Mouse (Mus musculus) liver, embryonic 14.5 days (tissue): ENCODE measurements around the gene Mras. TPM values are rescaled to one million over a fixed set of nuclear protein-coding genes. Genes with fewer than 3 reads are reported as not detected.

Experiments used
- ATAC-seq: fragments of 200-750 bp; cut with Nextera tagmentation; 2 replicates; pipeline ENCODE4 v1.8.0; 2017; ENCODE audit warnings: moderate number of reproducible peaks, mild to moderate bottlenecking, moderate library complexity; ENCODE audit not compliant: insufficient read depth
- DNase-seq, 3 experiments: peaks; one replicate each; pipeline ENCODE4 v3.0.0-alpha.2; 2012 to 2013; ENCODE audit warnings: low read depth in 3 of 3, low spot score in 3 of 3
- H3K27ac ChIP-seq: fragments of 300-500 bp; sonication (generic); 2 replicates; pipeline ENCODE4 v1.5.1; 2014; ENCODE audit warnings: moderate library complexity, mild to moderate bottlenecking, control low read depth, inconsistent platforms
- H3K27me3 ChIP-seq: fragments of 300-500 bp; sonication (generic); 2 replicates; pipeline ENCODE4 v1.6.1; 2014; ENCODE audit warnings: mild to moderate bottlenecking, low read length, moderate library complexity; ENCODE audit not compliant: control insufficient read depth, insufficient read depth
- H3K36me3 ChIP-seq: fragments of 300-500 bp; sonication (generic); replicated peaks from 2 replicates; pipeline ENCODE4 v1.6.1; 2014; ENCODE audit warnings: low read depth; ENCODE audit not compliant: control insufficient read depth, insufficient read depth
- H3K4me1 ChIP-seq, 2 experiments: fragments of 200-500 bp in 1 of 2; fragments of 300-500 bp in 1 of 2; sonication (generic) in 1 of 2; replicated peaks; 2 replicates each; pipeline ENCODE4 v1.6.1; 2012 to 2014; ENCODE audit warnings: antibody characterized with exemption in 1 of 2, inconsistent platforms in 1 of 2, low read length in 1 of 2; ENCODE audit not compliant: control insufficient read depth in 2 of 2, insufficient read depth in 2 of 2
- H3K4me2 ChIP-seq: fragments of 300-500 bp; sonication (generic); 2 replicates; pipeline ENCODE4 v1.6.1; 2014; ENCODE audit warnings: low read depth, mild to moderate bottlenecking, control low read depth, moderate library complexity
- H3K4me3 ChIP-seq, 2 experiments: fragments of 200-500 bp in 1 of 2; fragments of 300-500 bp in 1 of 2; sonication (generic) in 1 of 2; 2 replicates each; pipeline ENCODE4 v1.5.1; 2012 to 2014; ENCODE audit warnings: low read depth in 2 of 2, low read length in 2 of 2, mild to moderate bottlenecking in 2 of 2, control low read depth in 1 of 2, inconsistent platforms in 1 of 2, moderate library complexity in 1 of 2; ENCODE audit not compliant: insufficient read depth in 1 of 2
- H3K9ac ChIP-seq: fragments of 300-500 bp; sonication (generic); replicated peaks from 2 replicates; pipeline ENCODE4 v1.6.1; 2014; ENCODE audit warnings: mild to moderate bottlenecking, control low read depth, moderate library complexity
- H3K9me3 ChIP-seq: fragments of 300-500 bp; sonication (generic); 2 replicates; pipeline ENCODE4 v1.6.1; 2016; ENCODE audit warnings: low read length, mixed read lengths; ENCODE audit not compliant: control insufficient read depth
- CTCF ChIP-seq: IDR thresholded peaks from 2 replicates; pipeline ENCODE4 v1.5.1; 2016; ENCODE audit warnings: antibody characterized with exemption, low read depth, control low read depth
- EP300 ChIP-seq: IDR thresholded peaks from 2 replicates; pipeline ENCODE4 v1.6.1; 2016; ENCODE audit warnings: antibody characterized with exemption, low read depth
- WGBS: fragments of 180-500 bp; shearing (Covaris S2); extraction: QIAGEN DNeasy Blood & Tissue Kit; methylation state at CpG from one replicate; pipeline ENCODE4 v1.1.7; 2014; ENCODE audit not compliant: insufficient replicate concordance; 5-methylcytosine and 5-hydroxymethylcytosine counted together
- polyA plus RNA-seq, 2 experiments: library from polyadenylated mRNA; depleted of rRNA in 1 of 2; stranded (reverse) in 1 of 2; unstranded in 1 of 2; fragments of >200 nt; fragmentation: Nextera tagmentation in 1 of 2; extraction: Ambion mirVana in 1 of 2; gene quantifications; 2 replicates each; pipeline versions ENCODE4 v1.2.1 to v1.2.3; 2012 to 2014

The Mras gene
- polyA plus RNA-seq, 2 experiments, result 2.7 to 3.5 TPM

DNA sequence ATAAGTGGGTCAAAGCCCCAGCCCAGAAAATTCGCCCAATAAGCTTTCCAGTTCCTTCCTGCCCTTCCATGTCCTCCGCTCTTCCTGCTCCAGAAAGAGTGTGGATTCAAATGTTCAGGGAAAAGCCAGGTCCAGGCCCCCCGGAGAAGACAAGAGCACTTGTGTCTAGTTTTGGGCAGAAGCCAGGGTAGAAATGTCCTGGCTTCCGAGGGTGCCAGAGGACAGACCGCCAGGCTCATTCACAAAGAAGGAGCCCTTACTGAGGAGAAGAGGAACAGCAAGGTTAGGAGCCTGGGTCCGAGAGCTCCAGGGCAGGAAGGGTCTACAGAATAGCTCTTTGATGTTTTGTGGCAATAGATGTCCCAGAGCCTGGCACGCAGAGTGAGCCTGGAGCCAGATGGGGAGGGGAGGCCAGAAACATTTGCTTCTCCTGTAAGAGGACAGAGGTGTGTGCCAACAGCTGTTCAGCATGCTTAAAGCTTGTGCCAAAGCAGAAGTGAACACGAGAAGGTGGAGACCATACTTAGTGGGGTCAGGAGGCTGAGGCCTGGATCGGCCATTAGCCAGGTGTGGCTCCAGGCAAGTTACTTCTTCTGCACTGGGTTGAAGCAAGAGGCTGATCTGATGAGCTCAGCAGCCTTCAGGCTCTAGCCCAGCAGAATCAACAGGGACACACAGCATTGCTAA is 35.8 kb downstream of the Mras start:
- WGBS, result 59% methylated on average over 9 of the region's 9 CpGs
- DNase-seq, result no peak

GRCm38 (mm10) chr9:99400781-99401180 is 36.4 kb downstream of the Mras start:
- H3K9me3 ChIP-seq, result no peaks in the 10 kb centered on the region
- H3K36me3 ChIP-seq, result no peaks in the 10 kb centered on the region
- H3K27me3 ChIP-seq, result no peaks in the 10 kb centered on the region
- no peak overlapping the region for H3K27ac ChIP-seq
- no peak overlapping the region for H3K9ac ChIP-seq
- DNase-seq (no peak), ATAC-seq (no peak)
- H3K4me2 ChIP-seq, result no peak overlapping the region
- no peaks in the 10 kb centered on the region for H3K4me1 ChIP-seq
- no peak overlapping the region for H3K4me3 ChIP-seq
- WGBS, result 50% methylated on average over 6 of the region's 6 CpGs
- TF ChIP-seq CTCF (no peak), EP300 (no peak)

More for the DNA sequence above, 35.8 kb downstream of the Mras start:
- Histone ChIP-seq H3K27ac (no peak overlapping the region), H3K36me3 (no peaks in the 10 kb centered on the region), H3K4me2 (no peak overlapping the region), H3K9me3 (no peaks in the 10 kb centered on the region), H3K4me3 (no peak overlapping the region), H3K4me1 (no peaks in the 10 kb centered on the region), H3K9ac (no peak overlapping the region), H3K27me3 (no peaks in the 10 kb centered on the region)
- TF ChIP-seq EP300 (no peak), CTCF (no peak)
- ATAC-seq, result no peak

- ATAC-seq, result no peak
- 59% methylated on average over 13 of the region's 13 CpGs for WGBS
Observed at GRCm38 (mm10) chr9:99397056-99397815, 39.9 kb downstream of the Mras start.

GRCm38 (mm10) chr9:99394366-99394765 is 42.8 kb downstream of the Mras start:
- Histone ChIP-seq H3K27ac (no peak overlapping the region), H3K9me3 (no peaks in the 10 kb centered on the region), H3K9ac (no peak overlapping the region), H3K4me1 (peaks cover 0 to 5% of the 10 kb centered on the region in 2 experiments; a peak in 2 of 4 replicates), H3K27me3 (no peaks in the 10 kb centered on the region), H3K4me3 (no peak overlapping the region), H3K36me3 (no peaks in the 10 kb centered on the region), H3K4me2 (no peak overlapping the region)
- ATAC-seq (no peak), DNase-seq (no peak)
- WGBS, result 76% methylated on average over 11 of the region's 11 CpGs
- TF ChIP-seq CTCF (no peak), EP300 (no peak)

More at GRCm38 (mm10) chr9:99397056-99397815, 39.9 kb downstream of the Mras start:
- H3K27me3 ChIP-seq, result no peaks in the 10 kb centered on the region
- no peak for TF ChIP-seq EP300
- TF ChIP-seq CTCF, result no peak
- H3K9me3 ChIP-seq, result no peaks in the 10 kb centered on the region
- no peaks in the 10 kb centered on the region for H3K36me3 ChIP-seq
- H3K9ac ChIP-seq, result no peak overlapping the region
- peaks cover 0 to 1% of the 10 kb centered on the region in 2 experiments; a peak in 1 of 4 replicates for H3K4me1 ChIP-seq
- no peak overlapping the region for H3K4me3 ChIP-seq
- no peak for DNase-seq
- no peak overlapping the region for H3K27ac ChIP-seq
- H3K4me2 ChIP-seq, result no peak overlapping the region

GRCm38 (mm10) chr9:99393146-99393545 is 44.0 kb downstream of the Mras start:
- no peak overlapping the region for H3K27ac ChIP-seq

More at GRCm38 (mm10) chr9:99393146-99393545, 44.0 kb downstream of the Mras start:
- WGBS, result 64% methylated on average over 8 of the region's 8 CpGs
- no peaks in the 10 kb centered on the region for H3K27me3 ChIP-seq
- H3K9me3 ChIP-seq, result no peaks in the 10 kb centered on the region
- no peaks in the 10 kb centered on the region for H3K36me3 ChIP-seq
- no peak for ATAC-seq
- H3K4me3 ChIP-seq, result no peak overlapping the region
- no peak overlapping the region for H3K9ac ChIP-seq
- peaks cover 0 to 5% of the 10 kb centered on the region in 2 experiments; a peak in 2 of 4 replicates for H3K4me1 ChIP-seq
- TF ChIP-seq EP300 (no peak), CTCF (no peak)
- no peak for DNase-seq
- no peak overlapping the region for H3K4me2 ChIP-seq
